Mouse (Mus musculus) bone marrow, adult 2 months (tissue): ENCODE measurements at regions not wholly inside any gene's neighbourhood (a gene's known extent, or its start where the extent isn't known, plus 50 kb on each side); places are given as distances from the start of the nearest gene placed in this dataset.

Experiments
- CTCF ChIP-seq: fragments of 200-500 bp; IDR thresholded peaks from 2 replicates; pipeline ENCODE4 v1.5.1; 2011; ENCODE audit warnings: low read length, control low read depth; ENCODE audit not compliant: control insufficient read depth, insufficient read depth
- POLR2A ChIP-seq: fragments of 200-500 bp; IDR thresholded peaks from 2 replicates; pipeline ENCODE4 v1.6.1; 2011; ENCODE audit warnings: low read depth, mild to moderate bottlenecking, control low read depth, low read length, borderline replicate concordance; ENCODE audit not compliant: control insufficient read depth

DNA sequence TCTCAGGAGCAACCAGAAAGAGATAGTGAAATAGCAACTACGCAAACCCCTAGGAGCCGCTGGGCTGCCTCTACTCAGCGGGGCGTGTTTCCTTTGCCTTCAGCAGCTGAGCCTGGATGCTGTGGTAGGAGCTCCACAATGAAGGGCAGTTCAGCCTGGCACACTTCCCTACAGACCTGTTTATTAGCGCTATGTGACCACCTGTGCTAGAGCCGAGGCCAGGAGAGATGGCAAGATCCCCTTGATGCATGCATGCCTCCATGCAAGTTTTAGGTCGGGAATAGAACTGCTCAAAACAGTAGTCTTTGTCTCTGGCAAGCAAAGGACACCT lies 156.1 kb downstream of the Cartpt start:
- no peak for TF ChIP-seq CTCF
- TF ChIP-seq POLR2A, result no peak
